ENCODE assay signal across 8 mouse cellular contexts in genomic region chr2:132526894-132527532, GRCm38 (mm10).
DNase-seq lines count a peak whose midpoint lies in the region; ATAC-seq lines count a peak whose summit lies in the region.

No protein-coding gene starts in this region.

- DNase-seq in cerebellum, postnatal 14 days = peak; percentile 53 to 62
- DNase-seq in cerebellum, adult 11 months = no peak
- peak; percentile 37 to 57 for DNase-seq in layer of hippocampus, postnatal 10 days (ENCODE audit: low spot score in 2 of 2)
- no peak for DNase-seq in layer of hippocampus, postnatal 14 days (ENCODE audit: low spot score in 2 of 2)
- DNase-seq in brain, adult 2 months (ENCODE audit: low read depth, low spot score) = peak; percentile 15
- peak; percentile 33 to 42 for DNase-seq in heart, postnatal 14 days
- DNase-seq in ovary, postnatal 14 days (ENCODE audit: low spot score) = no peak

- no peak for ATAC-seq in inflammation-experienced regulatory T-cells, adult 6 months

- intact Hi-C loops in heart, postnatal 14 days (cut with DNase I) = no loop called here

Comparison
In these comparisons a context has a peak if more than half of its experiments do, and no peak if none do; other contexts are left out.
1. DNase-seq: peak in cerebellum, postnatal 14 days (2 of 2), layer of hippocampus, postnatal 10 days (2 of 2), brain, adult 2 months (single experiment) and heart, postnatal 14 days (2 of 2); none in cerebellum, adult 11 months (single experiment), layer of hippocampus, postnatal 14 days (0 of 2) and ovary, postnatal 14 days (single experiment).